In genomic region chr2:165529106-165529505, GRCm38 (mm10) we compare ENCODE assay signal across 8 mouse cellular contexts. TPM values are rescaled to one million over a fixed set of nuclear protein-coding genes. Genes with fewer than 3 reads are reported as not detected.
A peak's percentile ranks its signal among the peaks of the same experiment; 100 is the strongest.
DNase-seq lines count a peak whose midpoint lies in the region; ATAC-seq and TF ChIP-seq lines count a peak whose summit lies in the region.

No protein-coding gene starts in this region.

- no peak overlapping the region for H3K9ac ChIP-seq in CH12.LX (ENCODE audit: insufficient read depth, low read depth)
- no peak overlapping the region for H3K9ac ChIP-seq in forebrain, embryonic 14.5 days (ENCODE audit: low read length)

- dilution Hi-C loops in CH12.LX (cut with MboI; ENCODE audit: extremely low pct_ligation_motif_present, extremely low pct_unique_long_range_greater_than_20kb, low sequenced_read_pairs) = no loop called here

- no peak overlapping the region for H3K4me2 ChIP-seq in CH12.LX (ENCODE audit: insufficient read depth, low read depth, poor library complexity, severe bottlenecking)
- H3K4me2 ChIP-seq in forebrain, embryonic 14.5 days (ENCODE audit: low read length) = no peak overlapping the region

- H3K79me2 ChIP-seq in CH12.LX (replicated peaks; ENCODE audit: control insufficient read depth, extremely low read depth, insufficient read depth, poor library complexity, severe bottlenecking) = no peaks in the 10 kb centered on the region

- 15% methylated on average over 8 of the region's 8 CpGs for WGBS in forebrain, embryonic 14.5 days
- WGBS in spleen, adult 2 months = 19% methylated on average over 8 of the region's 8 CpGs

- TF ChIP-seq CTCF in CH12.LX (conservative IDR thresholded peaks at IDR 0.05 in 1 of 2, IDR thresholded peaks at IDR 0.05 in 1 of 2; ENCODE audit: low read depth in 2 of 2, low read length in 2 of 2) = peak; percentile 88 to 97
- peak; percentile 93; the same call in 1 of the 2 replicates for TF ChIP-seq CTCF in spleen, adult 2 months (IDR thresholded peaks at IDR 0.05; ENCODE audit: extremely low read depth, insufficient read depth, insufficient read length, insufficient replicate concordance)

- DNase-seq in gastrocnemius, adult 18-20 months (ENCODE audit: low spot score) = peak; percentile 57
- no peak for DNase-seq in gastrocnemius, postnatal 25 days
- DNase-seq in CH12.LX (ENCODE audit: extremely low read depth) = peak; percentile 32
- DNase-seq in c-Kit-negative CD71-positive TER-119-positive erythroid progenitor cells, embryonic 14.5 days (ENCODE audit: low read depth, low spot score) = peak; percentile 27
- DNase-seq in forebrain, embryonic 14.5 days (ENCODE audit: low spot score) = peak; percentile 82
- peak; percentile 83 to 86 for DNase-seq in layer of hippocampus, postnatal 10 days (ENCODE audit: low spot score in 2 of 2)
- DNase-seq in spleen, adult 2 months (ENCODE audit: low read depth in 1 of 2, low spot score in 2 of 2) = peak in 1 of 2 experiments; percentile 31

- no peak for TF ChIP-seq POLR2A in CH12.LX (IDR thresholded peaks at IDR 0.05; ENCODE audit: low read depth, low read length)
- TF ChIP-seq POLR2A in spleen, adult 2 months (IDR thresholded peaks at IDR 0.05; ENCODE audit: low read depth, low read length) = no peak

- peaks cover 83% of the 10 kb centered on the region for H3K27me3 ChIP-seq in CH12.LX (replicated peaks)
- no peaks in the 10 kb centered on the region for H3K27me3 ChIP-seq in forebrain, embryonic 14.5 days (replicated peaks; ENCODE audit: control insufficient read depth, insufficient read depth, low read length)
- H3K27me3 ChIP-seq in spleen, adult 2 months (ENCODE audit: control insufficient read depth, insufficient read depth, low read length) = no peaks in the 10 kb centered on the region

- no peak overlapping the region for H3K27ac ChIP-seq in CH12.LX (ENCODE audit: insufficient read depth, low read depth)
- H3K27ac ChIP-seq in forebrain, embryonic 14.5 days (ENCODE audit: low read depth, low read length) = no peak overlapping the region
- no peak overlapping the region for H3K27ac ChIP-seq in spleen, adult 2 months (ENCODE audit: insufficient read depth, low read length)

- no peak for TF ChIP-seq EP300 in CH12.LX (IDR thresholded peaks at IDR 0.05; ENCODE audit: low read length)

- H3K4me3 ChIP-seq in CH12.LX (replicated peaks in 1 of 3; ENCODE audit: low read depth in 2 of 3, low read length in 2 of 3, poor library complexity in 1 of 3) = no peak overlapping the region
- no peak overlapping the region for H3K4me3 ChIP-seq in forebrain, embryonic 14.5 days (ENCODE audit: low read depth, low read length)
- no peak overlapping the region for H3K4me3 ChIP-seq in spleen, adult 2 months (ENCODE audit: extremely low read depth, insufficient read depth, insufficient read length)

- no peaks in the 10 kb centered on the region for H3K36me3 ChIP-seq in CH12.LX (replicated peaks in 1 of 2; ENCODE audit: control insufficient read depth in 1 of 2, insufficient read depth in 1 of 2, low read length in 1 of 2)
- no peaks in the 10 kb centered on the region for H3K36me3 ChIP-seq in forebrain, embryonic 14.5 days (ENCODE audit: control insufficient read depth, insufficient read depth, low read length)
- no peaks in the 10 kb centered on the region for H3K36me3 ChIP-seq in spleen, adult 2 months (ENCODE audit: control insufficient read depth, insufficient read depth, low read length)

- in situ Hi-C loops in CH12.LX (cut with MboI; ENCODE audit: low pct_ligation_motif_present, low pct_unique_long_range_greater_than_20kb, low sequenced_read_pairs) = loop anchor here (10.0 to 25.0 kb wide), 4 partner anchors 183 to 558 kb away; no protein-coding TSS in a partner anchor

- peak; percentile 86 for TF ChIP-seq RAD21 in CH12.LX (IDR thresholded peaks at IDR 0.05; ENCODE audit: low read depth, low read length)

- peak; percentile 50; the same call in 1 of the 2 replicates for ATAC-seq in forebrain, embryonic 14.5 days
- ATAC-seq in megakaryocyte-erythroid progenitor cell, adult 5-6 weeks (replicated peaks; ENCODE audit: low FRiP score, low TSS enrichment, poor library complexity, severe bottlenecking) = peak; percentile 61

- peaks cover 0 to 4% of the 10 kb centered on the region in 2 experiments; a peak in 2 of 4 replicates for H3K4me1 ChIP-seq in CH12.LX (ENCODE audit: control insufficient read depth in 1 of 2, insufficient read depth in 2 of 2)
- H3K4me1 ChIP-seq in forebrain, embryonic 14.5 days (ENCODE audit: control insufficient read depth, insufficient read depth, low read length) = no peaks in the 10 kb centered on the region
- H3K4me1 ChIP-seq in spleen, adult 2 months (ENCODE audit: control insufficient read depth, insufficient read depth, insufficient read length) = no peaks in the 10 kb centered on the region

- H3K9me3 ChIP-seq in CH12.LX (replicated peaks; ENCODE audit: low read length) = no peaks in the 10 kb centered on the region
- no peaks in the 10 kb centered on the region for H3K9me3 ChIP-seq in forebrain, embryonic 14.5 days (replicated peaks; ENCODE audit: control insufficient read depth, low read length)

TF ChIP-seq in CH12.LX, 34 proteins besides CTCF, POLR2A, EP300 and RAD21:
- no peak for TF ChIP-seq TCF12 (IDR thresholded peaks at IDR 0.05; ENCODE audit: low read depth, low read length)
- no peak for TF ChIP-seq NRF1 (IDR thresholded peaks at IDR 0.05; ENCODE audit: low read depth, low read length)
- TF ChIP-seq SMC3 (IDR thresholded peaks at IDR 0.05; ENCODE audit: low read depth, low read length) = peak; percentile 86
- TF ChIP-seq JUND (conservative IDR thresholded peaks at IDR 0.05; ENCODE audit: low read depth, low read length) = no peak
- TF ChIP-seq MYC (IDR thresholded peaks at IDR 0.05; ENCODE audit: low read depth, low read length) = no peak
- no peak for TF ChIP-seq TBP (conservative IDR thresholded peaks at IDR 0.05; ENCODE audit: low read depth, low read length)
- TF ChIP-seq ZMIZ1 (IDR thresholded peaks at IDR 0.05; ENCODE audit: low read depth, low read length) = no peak
TF ChIP-seq in CH12.LX: peak in this region for 1.

RNA-seq across cellular contexts. Expression of gene Slc2a10, which starts 25.5 kb away (rescaled TPM):
- 1 to 10 TPM in 1 of 2 experiments, under 1 TPM in 1; 0.80 to 1.4 TPM for total RNA-seq in gastrocnemius, adult 18-20 months (2021)
- 1 to 10 TPM; 1.3 to 1.6 TPM for total RNA-seq in gastrocnemius, postnatal 25 days (2021)
- total RNA-seq in CH12.LX (2012; rRNA removed) (not detected in 2 replicates), CH12.LX (2014; rRNA removed) (not detected in 2 replicates)
- not detected in 2 replicates for polyA plus RNA-seq in CH12.LX (2012; ENCODE audit: insufficient read length, low read depth)
- polyA plus RNA-seq in forebrain, embryonic 14.5 days (2014; fragmentation: Nextera tagmentation; extraction: Ambion mirVana) = 1.2 and 1.8 TPM in 2 replicates
- total RNA-seq in layer of hippocampus, postnatal 10 days (2021) = 1 to 10 TPM in 1 of 2 experiments, under 1 TPM in 1; 0.96 to 1.7 TPM
- not detected in 2 replicates for total RNA-seq in megakaryocyte-erythroid progenitor cell, adult 5-6 weeks (2014; fragmentation: Nextera tagmentation)
- not detected in 2 replicates for total RNA-seq in megakaryocyte-erythroid progenitor cell, adult 5-6 weeks (2017)
- 0.83 and 1.3 TPM in 2 replicates for polyA plus RNA-seq in spleen, adult 2 months (2012; rRNA removed)

RNA-seq across cellular contexts. Expression of gene Trp53rka, which starts 36.0 kb away (rescaled TPM):
- 10 to 100 TPM; 10.2 to 10.7 TPM for total RNA-seq in gastrocnemius, adult 18-20 months (2021)
- 1 to 10 TPM; 8.3 to 9.2 TPM for total RNA-seq in gastrocnemius, postnatal 25 days (2021)
- 17.5 and 20.3 TPM in 2 replicates for total RNA-seq in CH12.LX (2012; rRNA removed)
- 12.1 and 13.0 TPM in 2 replicates for total RNA-seq in CH12.LX (2014; rRNA removed)
- 14.8 and 16.0 TPM in 2 replicates for polyA plus RNA-seq in CH12.LX (2012; ENCODE audit: insufficient read length, low read depth)
- polyA plus RNA-seq in forebrain, embryonic 14.5 days (2014; fragmentation: Nextera tagmentation; extraction: Ambion mirVana) = 37.0 and 45.0 TPM in 2 replicates
- 10 to 100 TPM; 19.5 to 23.3 TPM for total RNA-seq in layer of hippocampus, postnatal 10 days (2021)
- total RNA-seq in megakaryocyte-erythroid progenitor cell, adult 5-6 weeks (2014; fragmentation: Nextera tagmentation) = 11.4 and 18.9 TPM in 2 replicates
- total RNA-seq in megakaryocyte-erythroid progenitor cell, adult 5-6 weeks (2017) = 6.4 and 11.6 TPM in 2 replicates
- 15.6 and 26.4 TPM in 2 replicates for polyA plus RNA-seq in spleen, adult 2 months (2012; rRNA removed)

RNA-seq across cellular contexts. Expression of gene Slc13a3, which starts 56.1 kb away (rescaled TPM):
- total RNA-seq in gastrocnemius, adult 18-20 months (2021) = under 1 TPM in 1 of 2 experiments, not detected in 1; 0.25 TPM
- total RNA-seq in gastrocnemius, postnatal 25 days (2021) = under 1 TPM; 0.11 to 0.18 TPM
- total RNA-seq in CH12.LX (2012; rRNA removed) (not detected in 2 replicates), CH12.LX (2014; rRNA removed) (not detected in 2 replicates)
- not detected in 2 replicates for polyA plus RNA-seq in CH12.LX (2012; ENCODE audit: insufficient read length, low read depth)
- polyA plus RNA-seq in forebrain, embryonic 14.5 days (2014; fragmentation: Nextera tagmentation; extraction: Ambion mirVana) = 5.8 and 8.6 TPM in 2 replicates
- total RNA-seq in layer of hippocampus, postnatal 10 days (2021) = 10 to 100 TPM; 22.1 to 23.8 TPM
- total RNA-seq in megakaryocyte-erythroid progenitor cell, adult 5-6 weeks (2014; fragmentation: Nextera tagmentation) = not detected in 2 replicates
- not detected in 2 replicates for total RNA-seq in megakaryocyte-erythroid progenitor cell, adult 5-6 weeks (2017)
- polyA plus RNA-seq in spleen, adult 2 months (2012; rRNA removed) = 0.94 and 1.4 TPM in 2 replicates

Comparison
In these comparisons a context has a peak if more than half of its experiments do, and no peak if none do; other contexts are left out.
1. RNA of gene Slc13a3, which starts 56.1 kb away (total RNA-seq): 22.1 to 23.8 TPM in layer of hippocampus, postnatal 10 days; 0.25 TPM in gastrocnemius, adult 18-20 months, 0.11 to 0.18 TPM in gastrocnemius, postnatal 25 days, not detected in CH12.LX and not detected in megakaryocyte-erythroid progenitor cell, adult 5-6 weeks; every median in the first group is over 10 times any median in the second.